Mouse (Mus musculus) adipocyte (in vitro differentiated cells): ENCODE data around the gene Flt4.
A peak's percentile ranks its signal among the peaks of the same experiment; 100 is the strongest.
"Not testable (repeated sequence)": the region's sequence is repeated elsewhere in the genome, so short reads cannot be mapped to it uniquely, and the experiment has no call there.

Experiments used
- DNase-seq: peaks from one replicate; pipeline ENCODE4 v3.0.0-alpha.2; 2016; ENCODE audit warnings: low spot score

Flt4 gene

GRCm38 (mm10) chr11:49608938-49609867 is at the start of gene Flt4:
Gene Flt4, plus strand, starts transcription at chr11:49609263.
- DNase-seq = not testable (repeated sequence)

GRCm38 (mm10) chr11:49575054-49575453 is 34.0 kb upstream of the Flt4 start:
- DNase-seq = peak; percentile 2

- not testable (repeated sequence) for DNase-seq
Observed at GRCm38 (mm10) chr11:49580452-49580851, 28.6 kb upstream of the Flt4 start.

GRCm38 (mm10) chr11:49590213-49590612 is 18.9 kb upstream of the Flt4 start:
- DNase-seq = no peak

GRCm38 (mm10) chr11:49597149-49597548 is 11.9 kb upstream of the Flt4 start:
- DNase-seq = not testable (repeated sequence)

- DNase-seq = not testable (repeated sequence)
Observed at GRCm38 (mm10) chr11:49608306-49608705, 757 bp upstream of the Flt4 start.

GRCm38 (mm10) chr11:49609868-49610824 is 1.1 kb downstream of the Flt4 start:
- DNase-seq = not testable (repeated sequence)

- DNase-seq = not testable (repeated sequence)
Observed at GRCm38 (mm10) chr11:49611349-49611748, 2.3 kb downstream of the Flt4 start.

GRCm38 (mm10) chr11:49612154-49612553 is 3.1 kb downstream of the Flt4 start:
- DNase-seq = no peak

GRCm38 (mm10) chr11:49613349-49613748 is 4.3 kb downstream of the Flt4 start:
- DNase-seq = no peak

- no peak for DNase-seq
Observed at GRCm38 (mm10) chr11:49615856-49616725, 7.0 kb downstream of the Flt4 start.

GRCm38 (mm10) chr11:49618476-49618875 is 9.4 kb downstream of the Flt4 start:
- DNase-seq = no peak

- DNase-seq = no peak
Observed at GRCm38 (mm10) chr11:49621953-49622352, 12.9 kb downstream of the Flt4 start.

GRCm38 (mm10) chr11:49624156-49624555 is 15.1 kb downstream of the Flt4 start:
- no peak for DNase-seq

- DNase-seq = no peak
Observed at GRCm38 (mm10) chr11:49625863-49626262, 16.8 kb downstream of the Flt4 start.

GRCm38 (mm10) chr11:49626748-49627147 is 17.7 kb downstream of the Flt4 start:
- no peak for DNase-seq

GRCm38 (mm10) chr11:49631154-49631553 is 22.1 kb downstream of the Flt4 start:
- DNase-seq = no peak

GRCm38 (mm10) chr11:49632256-49632655 is 23.2 kb downstream of the Flt4 start:
- DNase-seq = no peak

GRCm38 (mm10) chr11:49634101-49634500 is 25.0 kb downstream of the Flt4 start:
- no peak for DNase-seq

- no peak for DNase-seq
Observed at GRCm38 (mm10) chr11:49635671-49636070, 26.6 kb downstream of the Flt4 start.

- no peak for DNase-seq
Observed at GRCm38 (mm10) chr11:49636449-49636848, 27.4 kb downstream of the Flt4 start.
